Mouse (Mus musculus): ENCODE data around the gene Smg6. TPM values are rescaled to one million over a fixed set of nuclear protein-coding genes. Genes with fewer than 3 reads are reported as not detected.
A peak's percentile ranks its signal among the peaks of the same experiment; 100 is the strongest.
"Not testable (repeated sequence)": the region's sequence is repeated elsewhere in the genome, so short reads cannot be mapped to it uniquely, and the experiment has no call there.

Gene Smg6
- total RNA-seq, 2 experiments from 2014 or later: 13.4 to 18.3 TPM

- peak; percentile 74 for ATAC-seq (ENCODE audit: poor library complexity, severe bottlenecking)
Observed at GRCm38 (mm10) chr11:75165441-75166192, 240.0 kb downstream of the Smg6 start.

GRCm38 (mm10) chr11:75166193-75166842 lies 240.7 kb downstream of the Smg6 start:
- ATAC-seq (ENCODE audit: poor library complexity, severe bottlenecking): no peak

- no peak for ATAC-seq (ENCODE audit: poor library complexity, severe bottlenecking)
Observed at GRCm38 (mm10) chr11:75166861-75167642, 241.4 kb downstream of the Smg6 start.

GRCm38 (mm10) chr11:75167643-75168589 lies 242.3 kb downstream of the Smg6 start:
- ATAC-seq (ENCODE audit: poor library complexity, severe bottlenecking): no peak

GRCm38 (mm10) chr11:75168590-75169361 lies 243.2 kb downstream of the Smg6 start:
- peak; percentile 43 for ATAC-seq (ENCODE audit: poor library complexity, severe bottlenecking)

- ATAC-seq (ENCODE audit: poor library complexity, severe bottlenecking): no peak
Observed at GRCm38 (mm10) chr11:75169405-75170080, 243.9 kb downstream of the Smg6 start, which contains the start of gene Hic1. Hic1 (minus strand) TSS chr11:75169519.

- ATAC-seq (ENCODE audit: poor library complexity, severe bottlenecking): peak; percentile 62
Observed at GRCm38 (mm10) chr11:75170136-75170751, 244.6 kb downstream of the Smg6 start.

- ATAC-seq (ENCODE audit: poor library complexity, severe bottlenecking): no peak
Observed at GRCm38 (mm10) chr11:75171186-75171865, 245.7 kb downstream of the Smg6 start.

- no peak for ATAC-seq (ENCODE audit: poor library complexity, severe bottlenecking)
Observed at GRCm38 (mm10) chr11:75172151-75173094, 246.8 kb downstream of the Smg6 start.

GRCm38 (mm10) chr11:75173095-75173798 lies 247.6 kb downstream of the Smg6 start:
- ATAC-seq (ENCODE audit: poor library complexity, severe bottlenecking): peak; percentile 41

- no peak for ATAC-seq (ENCODE audit: poor library complexity, severe bottlenecking)
Observed at GRCm38 (mm10) chr11:75173799-75174165, 248.2 kb downstream of the Smg6 start.

GRCm38 (mm10) chr11:75174574-75174973 lies 249.0 kb downstream of the Smg6 start:
- not testable (repeated sequence) for ATAC-seq (ENCODE audit: poor library complexity, severe bottlenecking)

GRCm38 (mm10) chr11:75178011-75178410 lies 252.4 kb downstream of the Smg6 start:
- no peak for ATAC-seq (ENCODE audit: poor library complexity, severe bottlenecking)

- peak; percentile 99 for ATAC-seq (ENCODE audit: poor library complexity, severe bottlenecking)
Observed at GRCm38 (mm10) chr11:75178672-75179208, 253.1 kb downstream of the Smg6 start, which contains the start of gene Ovca2. Ovca2 (minus strand) TSS chr11:75178835.

GRCm38 (mm10) chr11:75183917-75184570 lies 258.4 kb downstream of the Smg6 start:
- no peak for ATAC-seq (ENCODE audit: poor library complexity, severe bottlenecking)
